Mouse (Mus musculus) embryonic facial prominence, embryonic 10.5 days (tissue): ENCODE measurements at regions not wholly inside any gene's neighbourhood (a gene's known extent, or its start where the extent isn't known, plus 50 kb on each side); places are given as distances from the start of the nearest gene placed in this dataset.
A peak's percentile ranks its signal among the peaks of the same experiment; 100 is the strongest.

Experiments
- DNase-seq: peaks from one replicate; pipeline ENCODE4 v3.0.0-alpha.2; 2017; ENCODE audit warnings: low spot score
- H3K27ac ChIP-seq: fragments of 300-500 bp; sonication (generic); replicated peaks from 2 replicates; pipeline ENCODE4 v1.5.1; 2016; ENCODE audit warnings: mild to moderate bottlenecking
- H3K27me3 ChIP-seq: fragments of 300-500 bp; sonication (generic); replicated peaks from 2 replicates; pipeline ENCODE4 v1.6.1; 2016; ENCODE audit warnings: low read depth, mild to moderate bottlenecking; ENCODE audit not compliant: poor library complexity, severe bottlenecking
- H3K36me3 ChIP-seq: fragments of 300-500 bp; sonication (generic); replicated peaks from 2 replicates; pipeline ENCODE4 v1.6.1; 2016; ENCODE audit warnings: mild to moderate bottlenecking, moderate library complexity
- H3K4me1 ChIP-seq: fragments of 300-500 bp; sonication (generic); 2 replicates; pipeline ENCODE4 v1.6.1; 2016
- H3K4me3 ChIP-seq: fragments of 300-500 bp; sonication (generic); 2 replicates; pipeline ENCODE4 v1.5.1; 2016; ENCODE audit warnings: mild to moderate bottlenecking, moderate library complexity
- H3K9me3 ChIP-seq: fragments of 300-500 bp; sonication (generic); 2 replicates; pipeline ENCODE4 v1.6.1; 2016; ENCODE audit warnings: mild to moderate bottlenecking
- WGBS: fragments of 180-500 bp; shearing (Covaris S2); methylation state at CpG from one replicate; pipeline ENCODE4 v1.1.7; 2016; 5-methylcytosine and 5-hydroxymethylcytosine counted together

DNA sequence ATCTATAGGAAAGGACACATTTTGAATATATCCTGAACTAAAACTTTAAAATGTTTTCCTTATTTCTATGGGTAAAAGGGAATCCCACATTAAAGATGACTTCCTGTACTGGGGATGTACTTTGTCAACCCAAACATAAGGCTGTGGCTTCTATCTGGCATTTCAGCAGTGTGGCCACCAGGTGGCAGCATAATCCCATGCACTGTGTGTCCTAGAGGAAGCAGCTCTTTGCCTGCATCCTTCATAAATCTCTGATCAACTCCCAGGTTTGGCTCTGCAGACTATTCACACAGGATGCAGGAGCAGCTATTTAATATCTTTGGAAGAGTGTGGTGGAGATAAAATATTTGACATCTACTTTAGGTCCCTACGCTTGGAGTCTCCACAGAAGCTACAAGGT, 59.1 kb downstream of the Bmp15 start:
- Histone ChIP-seq H3K36me3 (no peaks in the 10 kb centered on the region), H3K9me3 (no peaks in the 10 kb centered on the region), H3K4me1 (no peaks in the 10 kb centered on the region), H3K27me3 (no peaks in the 10 kb centered on the region), H3K27ac (no peak overlapping the region), H3K4me3 (no peak overlapping the region)
- 93% methylated on average over 1 of the region's 1 CpGs for WGBS
- DNase-seq: peak; percentile 69

DNA sequence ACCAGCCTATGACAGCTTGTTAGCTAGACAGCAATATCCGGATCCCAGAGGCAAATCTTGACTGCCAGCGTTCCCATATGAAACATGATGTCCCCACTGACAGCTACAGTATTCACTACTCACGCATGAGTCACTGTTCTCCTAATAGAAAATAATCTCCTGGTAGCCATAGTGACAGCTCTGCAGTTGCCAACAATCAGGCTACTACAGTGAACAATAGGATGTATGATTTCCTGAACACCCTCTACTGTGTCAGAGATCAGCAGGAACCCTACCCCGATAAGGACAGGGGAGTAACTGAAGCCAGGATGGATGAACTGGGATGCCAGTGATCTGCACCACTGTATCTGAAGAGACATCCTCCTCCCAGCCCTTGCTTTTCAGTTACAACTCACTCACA, 62.0 kb downstream of the Bmp15 start:
- Histone ChIP-seq H3K9me3 (no peaks in the 10 kb centered on the region), H3K27me3 (no peaks in the 10 kb centered on the region)
- WGBS: 81% methylated on average over 4 of the region's 4 CpGs

DNA sequence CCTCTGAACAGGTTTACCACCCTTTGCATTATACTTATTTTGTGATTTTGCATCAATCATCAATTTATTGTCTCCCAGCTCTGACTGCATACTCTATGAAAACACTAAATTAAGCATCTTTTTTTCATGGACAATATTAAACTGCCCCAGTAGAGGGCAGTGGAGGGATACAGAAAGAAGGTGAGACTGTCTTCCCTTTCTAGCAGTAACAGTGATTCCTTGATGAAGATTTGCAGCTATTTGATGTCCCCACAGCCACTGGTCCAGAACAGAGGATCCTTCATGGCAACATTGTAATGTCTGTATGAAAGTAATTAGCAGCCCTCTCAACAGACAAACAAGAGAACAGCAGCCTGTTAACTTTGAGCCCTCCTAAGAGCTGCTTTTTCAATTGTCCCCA, 66.5 kb downstream of the Bmp15 start:
- Histone ChIP-seq H3K4me3 (no peak overlapping the region), H3K4me1 (no peaks in the 10 kb centered on the region)
- no peak for DNase-seq

More for the DNA sequence above, 62.0 kb downstream of the Bmp15 start:
- Histone ChIP-seq H3K4me1 (no peaks in the 10 kb centered on the region), H3K4me3 (no peak overlapping the region), H3K27ac (no peak overlapping the region), H3K36me3 (no peaks in the 10 kb centered on the region)
- DNase-seq: no peak

DNA sequence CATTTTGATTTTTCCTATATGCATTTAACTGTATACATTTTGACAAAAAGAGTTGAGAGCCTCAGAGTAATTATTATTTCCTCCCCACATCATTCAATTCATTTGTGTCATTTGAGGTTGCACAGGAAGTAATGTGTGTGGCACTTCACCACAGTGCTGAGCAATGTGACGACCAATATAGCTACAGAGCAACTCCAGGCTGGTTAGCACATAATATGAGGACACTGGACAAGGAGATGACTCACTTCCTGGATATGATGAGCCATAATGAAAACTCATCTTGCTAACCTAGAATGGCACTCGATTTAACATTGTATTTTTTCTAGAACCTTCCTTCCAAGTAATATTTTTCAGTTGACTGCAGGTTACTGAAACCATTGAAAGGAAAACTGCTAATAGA, 67.6 kb downstream of the Bmp15 start:
- H3K36me3 ChIP-seq: no peaks in the 10 kb centered on the region
- no peaks in the 10 kb centered on the region for H3K4me1 ChIP-seq
- H3K4me3 ChIP-seq: no peak overlapping the region
- H3K27ac ChIP-seq: no peak overlapping the region
- H3K9me3 ChIP-seq: no peaks in the 10 kb centered on the region
- no peak for DNase-seq
- H3K27me3 ChIP-seq: no peaks in the 10 kb centered on the region
- 60% methylated on average over 2 of the region's 2 CpGs for WGBS

More for the DNA sequence above, 66.5 kb downstream of the Bmp15 start:
- no peaks in the 10 kb centered on the region for H3K36me3 ChIP-seq
- no peak overlapping the region for H3K27ac ChIP-seq
- H3K9me3 ChIP-seq: no peaks in the 10 kb centered on the region
- no peaks in the 10 kb centered on the region for H3K27me3 ChIP-seq
